Mouse (Mus musculus) CH12.LX (cell line): ENCODE results near the gene Mrpl44. TPM values are rescaled to one million over a fixed set of nuclear protein-coding genes. Genes with fewer than 3 reads are reported as not detected.

Experiments
- DNase-seq: peaks from one replicate; pipeline ENCODE4 v3.0.0-alpha.2; 2013; ENCODE audit errors: extremely low read depth
- H3K27ac ChIP-seq: 2 replicates; pipeline ENCODE4 v1.5.1; 2012; ENCODE audit warnings: low read depth, mild to moderate bottlenecking, control low read depth, moderate library complexity; ENCODE audit not compliant: insufficient read depth
- H3K27me3 ChIP-seq: replicated peaks from 2 replicates; pipeline ENCODE3; 2012; ENCODE audit warnings: inconsistent platforms
- H3K36me3 ChIP-seq, 2 experiments: replicated peaks in 1 of 2; 2 replicates each; pipeline versions ENCODE3 to v1.6.1; 2012; ENCODE audit warnings: inconsistent platforms in 1 of 2, low read length in 1 of 2, mild to moderate bottlenecking in 1 of 2, mixed read lengths in 1 of 2, moderate library complexity in 1 of 2; ENCODE audit not compliant: control insufficient read depth in 1 of 2, insufficient read depth in 1 of 2
- H3K4me1 ChIP-seq, 2 experiments: 2 replicates each; pipeline ENCODE4 v1.6.1; 2012; ENCODE audit warnings: inconsistent platforms in 1 of 2, moderate library complexity in 1 of 2; ENCODE audit not compliant: insufficient read depth in 2 of 2, control insufficient read depth in 1 of 2
- H3K4me2 ChIP-seq: 2 replicates; pipeline ENCODE4 v1.6.1; 2012; ENCODE audit warnings: low read depth, mild to moderate bottlenecking, control low read depth; ENCODE audit not compliant: poor library complexity, insufficient read depth, severe bottlenecking
- H3K4me3 ChIP-seq, 3 experiments: fragments of 150-350 bp in 1 of 3; sonication (generic) in 1 of 3; replicated peaks in 1 of 3; 2 replicates each; pipeline versions ENCODE3 to v1.5.1; 2011 to 2012; ENCODE audit warnings: low read depth in 2 of 3, low read length in 2 of 3, mild to moderate bottlenecking in 2 of 3, moderate library complexity in 2 of 3, control low read depth in 1 of 3, improper control_type of control experiment in 1 of 3, inconsistent platforms in 1 of 3, mixed read lengths in 1 of 3; ENCODE audit not compliant: poor library complexity in 1 of 3
- H3K79me2 ChIP-seq: replicated peaks from 2 replicates; pipeline ENCODE4 v1.6.1; 2012; ENCODE audit warnings: mild to moderate bottlenecking, moderate library complexity; ENCODE audit not compliant: control insufficient read depth, poor library complexity, insufficient read depth, severe bottlenecking; ENCODE audit errors: extremely low read depth
- H3K9ac ChIP-seq: 2 replicates; pipeline ENCODE4 v1.6.1; 2012; ENCODE audit warnings: low read depth, mild to moderate bottlenecking, control low read depth, moderate library complexity; ENCODE audit not compliant: insufficient read depth
- H3K9me3 ChIP-seq: replicated peaks from 2 replicates; pipeline ENCODE3; 2012; ENCODE audit warnings: low read length, inconsistent platforms, mixed read lengths
- BHLHE40 ChIP-seq: IDR thresholded peaks from 2 replicates; pipeline ENCODE4 v1.6.1; 2011; ENCODE audit warnings: mild to moderate bottlenecking, low read depth, low read length, improper control_type of control experiment
- CHD1 ChIP-seq: IDR thresholded peaks from 2 replicates; pipeline ENCODE4 v1.6.1; 2012; ENCODE audit warnings: low read depth, low read length, improper control_type of control experiment, inconsistent platforms
- CHD2 ChIP-seq: IDR thresholded peaks from 2 replicates; pipeline ENCODE4 v1.6.1; 2011; ENCODE audit warnings: low read length, improper control_type of control experiment
- CTCF ChIP-seq, 2 experiments: IDR thresholded peaks in 1 of 2; conservative IDR thresholded peaks in 1 of 2; 2 replicates each; pipeline ENCODE4 v1.5.1; 2011 to 2012; ENCODE audit warnings: low read depth in 2 of 2, low read length in 2 of 2, improper control_type of control experiment in 1 of 2, inconsistent platforms in 1 of 2, mild to moderate bottlenecking in 1 of 2, moderate library complexity in 1 of 2
- E2F4 ChIP-seq: IDR thresholded peaks from 2 replicates; pipeline ENCODE4 v1.6.1; 2011; ENCODE audit warnings: low read depth, low read length, improper control_type of control experiment; ENCODE audit not compliant: insufficient replicate concordance
- ELF1 ChIP-seq: IDR thresholded peaks from 2 replicates; pipeline ENCODE4 v1.6.1; 2014; ENCODE audit warnings: low read depth, mild to moderate bottlenecking, inconsistent platforms, low read length, improper control_type of control experiment
- ETS1 ChIP-seq: conservative IDR thresholded peaks from 2 replicates; pipeline ENCODE4 v1.6.1; 2012; ENCODE audit warnings: low read depth, mild to moderate bottlenecking, inconsistent platforms, low read length, improper control_type of control experiment, moderate library complexity
- GABPA ChIP-seq: IDR thresholded peaks from 2 replicates; pipeline ENCODE4 v1.6.1; 2012; ENCODE audit warnings: low read depth, low read length, improper control_type of control experiment, inconsistent platforms; ENCODE audit not compliant: insufficient replicate concordance
- IRF4 ChIP-seq: IDR thresholded peaks from 2 replicates; pipeline ENCODE4 v1.6.1; 2014; ENCODE audit warnings: low read depth, mild to moderate bottlenecking, inconsistent platforms, low read length, improper control_type of control experiment
- KAT2A ChIP-seq: IDR thresholded peaks from 2 replicates; pipeline ENCODE4 v1.6.1; 2012; ENCODE audit warnings: low read length, improper control_type of control experiment, inconsistent platforms; ENCODE audit not compliant: insufficient replicate concordance
- MAZ ChIP-seq: IDR thresholded peaks from 2 replicates; pipeline ENCODE4 v1.6.1; 2012; ENCODE audit warnings: low read depth, mild to moderate bottlenecking, inconsistent platforms, low read length, improper control_type of control experiment, moderate library complexity
- MXI1 ChIP-seq: IDR thresholded peaks from 2 replicates; pipeline ENCODE4 v1.6.1; 2011; ENCODE audit warnings: mild to moderate bottlenecking, low read depth, low read length, improper control_type of control experiment
- NRF1 ChIP-seq: IDR thresholded peaks from 2 replicates; pipeline ENCODE4 v1.6.1; 2014; ENCODE audit warnings: low read depth, mild to moderate bottlenecking, inconsistent platforms, low read length, improper control_type of control experiment, moderate library complexity
- PAX5 ChIP-seq: IDR thresholded peaks from 2 replicates; pipeline ENCODE4 v1.6.1; 2012; ENCODE audit warnings: low read length, inconsistent platforms, mixed read lengths
- RCOR1 ChIP-seq: conservative IDR thresholded peaks from 2 replicates; pipeline ENCODE4 v1.6.1; 2012; ENCODE audit warnings: low read depth, mild to moderate bottlenecking, inconsistent platforms, low read length, improper control_type of control experiment
- SMC3 ChIP-seq: IDR thresholded peaks from 2 replicates; pipeline ENCODE4 v1.6.1; 2011; ENCODE audit warnings: low read depth, low read length, improper control_type of control experiment
- TBP ChIP-seq: conservative IDR thresholded peaks from 2 replicates; pipeline ENCODE4 v1.6.1; 2011; ENCODE audit warnings: low read depth, low read length, improper control_type of control experiment
- USF1 ChIP-seq: IDR thresholded peaks from 2 replicates; pipeline ENCODE4 v1.6.1; 2014; ENCODE audit warnings: low read depth, mild to moderate bottlenecking, inconsistent platforms, low read length, improper control_type of control experiment
- USF2 ChIP-seq: conservative IDR thresholded peaks from 2 replicates; pipeline ENCODE4 v1.6.1; 2011; ENCODE audit warnings: low read depth, low read length, improper control_type of control experiment
- ZC3H11A ChIP-seq: IDR thresholded peaks from 2 replicates; pipeline ENCODE4 v1.6.1; 2012; ENCODE audit warnings: low read depth, mild to moderate bottlenecking, inconsistent platforms, low read length, improper control_type of control experiment
- ZKSCAN1 ChIP-seq: IDR thresholded peaks from 2 replicates; pipeline ENCODE4 v1.6.1; 2012; ENCODE audit warnings: low read depth, inconsistent platforms, low read length, improper control_type of control experiment, borderline replicate concordance
- ZMIZ1 ChIP-seq: IDR thresholded peaks from 2 replicates; pipeline ENCODE4 v1.6.1; 2012; ENCODE audit warnings: low read depth, mild to moderate bottlenecking, inconsistent platforms, low read length, improper control_type of control experiment
- ZNF384 ChIP-seq: IDR thresholded peaks from 2 replicates; pipeline ENCODE4 v1.6.1; 2012; ENCODE audit warnings: low read depth, low read length, improper control_type of control experiment, inconsistent platforms
- dilution Hi-C: fragments of 300-500 bp; cut with MboI; formaldehyde crosslinking; loops from 2 replicates; pipeline ENCODE4 v1.14.3; 2020; ENCODE audit warnings: low sequenced_read_pairs; ENCODE audit not compliant: extremely low pct_unique_long_range_greater_than_20kb, extremely low pct_ligation_motif_present
- in situ Hi-C: fragments of 300-500 bp; cut with MboI; formaldehyde crosslinking; loops from 3 replicates; pipeline ENCODE4 v1.14.3; 2019; ENCODE audit warnings: low sequenced_read_pairs, low pct_ligation_motif_present, low pct_unique_long_range_greater_than_20kb, mixed read lengths
- polyA plus RNA-seq: library from polyadenylated mRNA; unstranded; fragments of >175 nt; gene quantifications from 2 replicates; pipeline ENCODE4 v1.2.1, GENCODE M21; 2012; ENCODE audit warnings: low read depth; ENCODE audit not compliant: insufficient read length
- total RNA-seq, 2 experiments: library from RNA; depleted of rRNA; stranded (reverse); fragments of 300-350 nt in 1 of 2; fragments of >200 nt in 1 of 2; gene quantifications; 2 replicates each; pipeline ENCODE4 v1.2.3; 2012 to 2014

Mrpl44 gene
- total and polyA plus RNA-seq, 3 experiments = 63.7 to 129 (median 84.3) TPM

DNA sequence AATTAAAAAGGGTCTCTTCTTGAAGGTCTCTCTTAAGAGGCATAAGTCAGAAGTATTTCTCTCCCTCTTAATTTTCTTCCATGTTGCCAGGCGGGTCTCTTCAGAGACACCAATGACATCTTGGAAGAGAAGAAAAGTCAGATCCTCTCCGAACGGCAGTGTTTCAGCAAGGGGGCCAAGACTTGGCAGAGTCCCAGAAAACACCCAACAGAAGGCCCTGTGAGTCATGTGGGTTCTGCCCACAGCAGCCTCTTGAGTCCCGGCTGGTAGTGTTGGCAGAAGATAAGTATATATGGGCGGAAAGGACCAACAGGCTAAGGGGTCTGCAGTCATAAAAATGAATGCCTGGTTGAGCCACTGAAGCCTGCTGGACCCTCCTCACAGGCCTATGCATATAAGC lies 31.0 kb downstream of the Mrpl44 start:
- no peak overlapping the region for H3K4me3 ChIP-seq
- no peak overlapping the region for H3K9ac ChIP-seq
- H3K9me3 ChIP-seq = no peaks in the 10 kb centered on the region
- no peaks in the 10 kb centered on the region for H3K27me3 ChIP-seq
- no peak overlapping the region for H3K4me2 ChIP-seq
- no peaks in the 10 kb centered on the region for H3K79me2 ChIP-seq
- TF ChIP-seq ZNF384 (no peak), USF1 (no peak), TBP (no peak), E2F4 (no peak), BHLHE40 (no peak), ZKSCAN1 (no peak), NRF1 (no peak), MAZ (no peak), KAT2A (no peak)
- dilution Hi-C loops (no loop called here), in situ Hi-C loops (no loop called here)
- no peaks in the 10 kb centered on the region for H3K4me1 ChIP-seq
- H3K36me3 ChIP-seq = peaks cover 0 to 7% of the 10 kb centered on the region in 2 experiments
- H3K27ac ChIP-seq = no peak overlapping the region
- no peak for DNase-seq

DNA sequence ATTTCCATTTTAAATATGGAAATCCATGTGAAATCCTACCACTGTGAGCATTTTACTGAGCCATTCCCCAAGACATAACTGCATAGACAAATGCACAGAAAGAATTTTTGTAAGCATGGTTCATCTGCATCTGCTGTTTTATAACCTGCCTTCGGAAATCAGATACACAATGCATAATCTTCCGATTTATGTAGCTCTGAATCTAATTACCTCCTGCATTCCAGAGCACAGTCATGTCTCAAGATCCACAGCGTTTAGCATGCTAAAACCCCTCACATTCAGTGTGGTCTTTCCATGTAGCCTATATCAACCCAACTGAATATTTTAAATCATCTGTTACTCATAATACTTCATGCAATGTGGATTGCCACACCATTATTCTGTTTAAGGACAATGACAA lies 33.6 kb downstream of the Mrpl44 start:
- dilution Hi-C loops = no loop called here
- Histone ChIP-seq H3K27ac (no peak overlapping the region), H3K4me3 (no peak overlapping the region), H3K9ac (no peak overlapping the region), H3K4me1 (no peaks in the 10 kb centered on the region), H3K9me3 (no peaks in the 10 kb centered on the region), H3K79me2 (no peaks in the 10 kb centered on the region), H3K36me3 (peaks cover 0 to 5% of the 10 kb centered on the region in 2 experiments), H3K4me2 (no peak overlapping the region), H3K27me3 (no peaks in the 10 kb centered on the region)
- no peak for DNase-seq
- in situ Hi-C loops = no loop called here
- no peak for TF ChIP-seq MXI1
- TF ChIP-seq ZC3H11A = no peak
- no peak for TF ChIP-seq E2F4
- TF ChIP-seq ZNF384 = no peak
- no peak for TF ChIP-seq ELF1
- no peak for TF ChIP-seq RCOR1
- no peak for TF ChIP-seq CHD1
- TF ChIP-seq CTCF (conservative IDR thresholded peaks at IDR 0.05 in 1 of 2, IDR thresholded peaks at IDR 0.05 in 1 of 2; ENCODE audit: low read depth in 2 of 2, low read length in 2 of 2) = no peak
- no peak for TF ChIP-seq IRF4
- TF ChIP-seq ETS1 = no peak
- TF ChIP-seq TBP = no peak
- TF ChIP-seq PAX5 = no peak
- no peak for TF ChIP-seq ZMIZ1
- no peak for TF ChIP-seq GABPA
- no peak for TF ChIP-seq SMC3
- no peak for TF ChIP-seq BHLHE40
- TF ChIP-seq NRF1 = no peak
- TF ChIP-seq CHD2 = no peak
- TF ChIP-seq USF2 = no peak
- TF ChIP-seq ZKSCAN1 = no peak
